Mouse (Mus musculus) midbrain, embryonic 16.5 days (tissue): ENCODE results near the gene St6galnac3. TPM values are rescaled to one million over a fixed set of nuclear protein-coding genes. Genes with fewer than 3 reads are reported as not detected.

Experiments used
- ATAC-seq: fragments of 200-750 bp; cut with Nextera tagmentation; 2 replicates; pipeline ENCODE4 v1.8.0; 2017; ENCODE audit warnings: moderate TSS enrichment
- H3K27ac ChIP-seq: fragments of 300-500 bp; sonication (generic); 2 replicates; pipeline ENCODE4 v1.5.1; 2014; ENCODE audit warnings: mild to moderate bottlenecking, low read length, mixed read lengths
- H3K27me3 ChIP-seq: fragments of 300-500 bp; sonication (generic); 2 replicates; pipeline ENCODE4 v1.6.1; 2014; ENCODE audit warnings: low read depth, low read length, mixed read lengths; ENCODE audit not compliant: control insufficient read depth, insufficient read depth
- H3K36me3 ChIP-seq: fragments of 300-500 bp; sonication (generic); 2 replicates; pipeline ENCODE4 v1.6.1; 2014; ENCODE audit warnings: mild to moderate bottlenecking, low read length, moderate library complexity, mixed read lengths; ENCODE audit not compliant: control insufficient read depth, insufficient read depth
- H3K4me1 ChIP-seq: fragments of 300-500 bp; sonication (generic); 2 replicates; pipeline ENCODE4 v1.6.1; 2014; ENCODE audit warnings: mild to moderate bottlenecking, low read length, mixed read lengths; ENCODE audit not compliant: control insufficient read depth, insufficient read depth
- H3K4me2 ChIP-seq: fragments of 300-500 bp; sonication (generic); 2 replicates; pipeline ENCODE4 v1.6.1; 2014; ENCODE audit warnings: mild to moderate bottlenecking, low read length, mixed read lengths
- H3K4me3 ChIP-seq: fragments of 300-500 bp; sonication (generic); 2 replicates; pipeline ENCODE4 v1.5.1; 2014; ENCODE audit warnings: low read depth, mild to moderate bottlenecking, low read length, moderate library complexity, mixed read lengths
- H3K9ac ChIP-seq: fragments of 300-500 bp; sonication (generic); 2 replicates; pipeline ENCODE4 v1.6.1; 2014; ENCODE audit warnings: low read depth, low read length, mixed read lengths
- H3K9me3 ChIP-seq: fragments of 300-500 bp; sonication (generic); replicated peaks from 2 replicates; pipeline ENCODE4 v1.6.1; 2014; ENCODE audit warnings: mild to moderate bottlenecking, low read length, mixed read lengths; ENCODE audit not compliant: control insufficient read depth, poor library complexity, severe bottlenecking
- WGBS: fragments of 180-500 bp; shearing (Covaris S2); extraction: QIAGEN DNeasy Blood & Tissue Kit; methylation state at CpG from one replicate; pipeline ENCODE4 v1.1.7; 2014; 5-methylcytosine and 5-hydroxymethylcytosine counted together
- polyA plus RNA-seq: library from polyadenylated mRNA; unstranded; fragments of >200 nt; fragmentation: Nextera tagmentation; extraction: Ambion mirVana; gene quantifications from 2 replicates; pipeline ENCODE4 v1.2.1, GENCODE M21; 2015

Gene St6galnac3
- polyA plus RNA-seq, 1 experiment from 2014 or later, result 19.1 TPM

DNA sequence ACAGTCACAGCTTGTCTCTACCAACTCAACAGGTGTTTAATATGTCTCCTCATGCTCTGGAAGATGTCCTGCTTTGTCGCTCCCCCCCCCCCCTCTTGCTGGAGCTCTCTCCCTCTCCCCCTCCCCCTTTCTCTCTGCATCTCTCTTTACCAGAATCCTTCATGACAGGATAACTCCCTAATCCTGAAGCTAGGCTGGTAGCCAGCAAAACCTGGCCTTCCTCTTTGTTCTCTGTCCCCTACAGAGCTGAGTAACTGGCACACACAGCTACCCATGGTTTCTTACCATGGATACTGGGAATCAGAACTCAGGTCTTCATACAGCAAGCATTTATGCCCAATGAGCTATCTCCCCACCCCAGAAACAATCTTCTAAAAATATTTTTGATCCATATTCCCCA lies 87.6 kb downstream of the St6galnac3 start:
- Histone ChIP-seq H3K36me3 (no peaks in the 10 kb centered on the region), H3K9ac (no peak overlapping the region), H3K27ac (no peak overlapping the region), H3K9me3 (no peaks in the 10 kb centered on the region), H3K4me2 (no peak overlapping the region), H3K27me3 (no peaks in the 10 kb centered on the region), H3K4me1 (peaks cover 10% of the 10 kb centered on the region), H3K4me3 (no peak overlapping the region)
- no CpG with 5 or more reads among the region's 1 CpGs for WGBS
- ATAC-seq, result no peak

DNA sequence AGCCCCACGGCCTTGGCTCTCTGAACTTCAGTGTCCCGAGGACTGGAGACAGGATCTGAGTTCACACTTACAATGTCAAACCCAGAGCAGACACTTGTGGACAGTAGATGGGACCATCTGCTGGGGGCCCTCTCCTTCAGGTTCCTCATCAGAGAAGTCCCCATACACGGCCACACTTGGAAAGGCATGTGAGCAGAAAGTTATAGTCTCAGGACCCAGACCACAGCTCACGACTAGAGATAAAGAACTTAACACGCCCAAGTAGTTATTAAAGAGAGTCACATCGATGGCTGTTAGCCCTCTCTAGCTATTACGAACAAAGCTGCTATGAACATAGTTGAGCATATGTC lies 88.2 kb downstream of the St6galnac3 start:
- Histone ChIP-seq H3K27ac (no peak overlapping the region), H3K36me3 (no peaks in the 10 kb centered on the region), H3K9ac (no peak overlapping the region), H3K9me3 (no peaks in the 10 kb centered on the region), H3K4me2 (no peak overlapping the region), H3K4me1 (peaks cover 9% of the 10 kb centered on the region), H3K27me3 (no peaks in the 10 kb centered on the region), H3K4me3 (no peak overlapping the region)
- ATAC-seq, result no peak
- WGBS, result 72% methylated on average over 7 of the region's 7 CpGs

DNA sequence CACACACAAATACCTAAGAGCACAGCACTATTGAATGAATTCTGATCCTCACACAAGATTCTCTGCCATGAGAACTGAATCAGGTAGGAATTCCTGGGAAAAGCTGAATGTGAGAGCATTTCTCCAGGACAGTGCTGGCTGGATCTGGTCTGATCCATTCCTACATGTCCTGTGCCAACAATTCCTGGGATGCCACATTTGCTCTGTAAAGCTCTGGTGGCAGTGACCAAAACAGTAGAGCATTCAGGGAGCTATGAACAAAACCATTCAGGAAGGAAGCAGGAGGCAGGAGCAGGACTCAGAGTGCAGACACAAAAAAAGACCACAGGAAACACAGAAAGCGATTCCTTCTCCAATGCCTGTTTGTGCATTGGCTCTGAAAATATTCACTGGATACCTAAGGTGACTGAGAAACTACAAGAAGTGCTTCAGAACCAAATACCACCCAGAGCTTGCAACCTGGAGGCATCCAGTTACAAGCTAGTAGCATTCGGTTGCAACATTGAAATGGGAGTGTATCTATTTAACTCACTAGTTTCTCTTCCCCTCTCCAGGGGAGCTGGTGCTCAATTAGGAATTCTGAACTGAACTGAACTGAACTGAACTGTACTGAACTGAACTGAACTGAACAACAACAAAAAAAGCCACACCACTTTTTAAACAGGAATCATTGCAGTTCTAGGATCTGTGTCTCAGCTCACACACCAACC lies 88.7 kb downstream of the St6galnac3 start:
- no peaks in the 10 kb centered on the region for H3K27me3 ChIP-seq
- H3K4me1 ChIP-seq, result peaks cover 4% of the 10 kb centered on the region
- no peaks in the 10 kb centered on the region for H3K9me3 ChIP-seq
- H3K4me2 ChIP-seq, result no peak overlapping the region
- H3K9ac ChIP-seq, result no peak overlapping the region
- no peaks in the 10 kb centered on the region for H3K36me3 ChIP-seq
- no peak overlapping the region for H3K27ac ChIP-seq
- 59% methylated on average over 2 of the region's 2 CpGs for WGBS
- H3K4me3 ChIP-seq, result no peak overlapping the region
- ATAC-seq, result no peak

GRCm38 (mm10) chr3:153631988-153632672 lies 92.8 kb downstream of the St6galnac3 start:
- ATAC-seq, result no peak
- H3K27me3 ChIP-seq, result no peaks in the 10 kb centered on the region
- 84% methylated on average over 10 of the region's 10 CpGs for WGBS
- H3K36me3 ChIP-seq, result no peaks in the 10 kb centered on the region
- no peak overlapping the region for H3K9ac ChIP-seq
- no peak overlapping the region for H3K4me3 ChIP-seq
- H3K27ac ChIP-seq, result no peak overlapping the region
- H3K4me1 ChIP-seq, result peaks cover 4% of the 10 kb centered on the region
- H3K4me2 ChIP-seq, result no peak overlapping the region
- H3K9me3 ChIP-seq, result no peaks in the 10 kb centered on the region

DNA sequence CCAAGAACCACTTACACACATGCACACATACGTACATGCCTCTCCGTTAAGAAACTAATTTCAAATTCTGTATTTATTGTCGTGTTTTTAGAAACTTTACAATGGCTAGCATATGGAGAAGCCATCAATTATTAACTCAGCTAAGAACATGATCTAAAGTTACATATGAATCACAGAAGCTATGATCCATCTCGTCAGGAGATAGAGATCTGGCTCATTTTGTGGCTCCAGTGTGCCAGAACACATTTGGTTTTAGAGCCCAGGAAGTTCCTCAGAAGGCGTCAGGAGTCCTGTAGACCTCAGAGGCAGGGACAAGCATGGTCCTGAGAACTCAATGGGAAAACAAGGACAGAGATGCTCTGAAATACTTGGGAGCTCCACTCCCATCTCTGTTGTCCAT lies 98.7 kb downstream of the St6galnac3 start:
- no peak overlapping the region for H3K27ac ChIP-seq
- 88% methylated on average over 5 of the region's 5 CpGs for WGBS
- no peak overlapping the region for H3K4me3 ChIP-seq
- H3K4me1 ChIP-seq, result no peaks in the 10 kb centered on the region
- no peaks in the 10 kb centered on the region for H3K36me3 ChIP-seq
- H3K9ac ChIP-seq, result no peak overlapping the region
- no peaks in the 10 kb centered on the region for H3K27me3 ChIP-seq
- no peaks in the 10 kb centered on the region for H3K9me3 ChIP-seq
- ATAC-seq, result no peak
- H3K4me2 ChIP-seq, result no peak overlapping the region

GRCm38 (mm10) chr3:153618976-153619375 lies 106.0 kb downstream of the St6galnac3 start:
- Histone ChIP-seq H3K36me3 (no peaks in the 10 kb centered on the region), H3K4me2 (no peak overlapping the region), H3K27me3 (no peaks in the 10 kb centered on the region), H3K9ac (no peak overlapping the region), H3K4me3 (no peak overlapping the region), H3K27ac (no peak overlapping the region), H3K9me3 (no peaks in the 10 kb centered on the region), H3K4me1 (peaks cover 3% of the 10 kb centered on the region; the same call in 1 of the 2 replicates)
- ATAC-seq, result no peak
- 96% methylated on average over 7 of the region's 7 CpGs for WGBS

- WGBS, result 46% methylated on average over 8 of the region's 8 CpGs
- H3K4me2 ChIP-seq, result no peak overlapping the region
- H3K9ac ChIP-seq, result no peak overlapping the region
- H3K36me3 ChIP-seq, result no peaks in the 10 kb centered on the region
- H3K27me3 ChIP-seq, result no peaks in the 10 kb centered on the region
- no peak overlapping the region for H3K4me3 ChIP-seq
- H3K27ac ChIP-seq, result no peak overlapping the region
- peaks cover 3% of the 10 kb centered on the region; the same call in 1 of the 2 replicates for H3K4me1 ChIP-seq
- no peak for ATAC-seq
- no peaks in the 10 kb centered on the region for H3K9me3 ChIP-seq
Measured at GRCm38 (mm10) chr3:153616849-153617248, 108.1 kb downstream of the St6galnac3 start.

- 72% methylated on average over 13 of the region's 13 CpGs for WGBS
- no peaks in the 10 kb centered on the region for H3K9me3 ChIP-seq
- no peak overlapping the region for H3K9ac ChIP-seq
- H3K4me3 ChIP-seq, result no peak overlapping the region
- no peak overlapping the region for H3K4me2 ChIP-seq
- 0 out of 2 replicates have a peak, but pooled peaks have one; percentile 37 for ATAC-seq
- H3K27me3 ChIP-seq, result no peaks in the 10 kb centered on the region
- H3K27ac ChIP-seq, result no peak overlapping the region
- peaks cover 12% of the 10 kb centered on the region for H3K4me1 ChIP-seq
- no peaks in the 10 kb centered on the region for H3K36me3 ChIP-seq
Measured at GRCm38 (mm10) chr3:153610239-153610638, 114.7 kb downstream of the St6galnac3 start.

DNA sequence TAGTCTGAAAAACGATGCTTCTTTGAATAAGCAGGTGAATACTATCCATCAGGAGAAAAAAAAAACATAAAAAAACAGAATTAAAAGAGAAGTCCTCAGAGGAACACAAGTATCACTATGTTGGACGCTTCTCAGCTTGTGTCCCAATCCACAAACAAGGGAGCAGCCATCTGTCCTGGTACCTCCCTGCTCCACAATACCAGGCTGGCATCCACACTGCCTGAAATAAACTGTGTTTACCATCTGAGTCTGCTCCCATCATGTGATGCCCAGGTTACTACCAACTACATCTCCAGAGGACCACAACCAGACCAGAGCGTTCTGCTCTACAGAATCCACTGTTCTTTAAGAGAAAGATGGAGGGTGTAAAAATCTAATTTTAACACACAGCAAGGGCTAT lies 118.6 kb downstream of the St6galnac3 start:
- Histone ChIP-seq H3K27ac (no peak overlapping the region), H3K9ac (no peak overlapping the region), H3K4me3 (no peak overlapping the region), H3K9me3 (no peaks in the 10 kb centered on the region), H3K4me1 (peaks cover 12% of the 10 kb centered on the region), H3K27me3 (no peaks in the 10 kb centered on the region), H3K36me3 (no peaks in the 10 kb centered on the region), H3K4me2 (no peak overlapping the region)
- 72% methylated on average over 3 of the region's 3 CpGs for WGBS
- no peak for ATAC-seq
